Mouse (Mus musculus) induced T-regulatory cell, adult 2 months (primary cell): ENCODE results near the gene Ppp2r5c.

ENCODE experiments used
- DNase-seq: peaks from one replicate; pipeline ENCODE4 v3.0.0-alpha.2; 2012; ENCODE audit warnings: low read depth

Gene Ppp2r5c

GRCm38 (mm10) chr12:110511856-110512433, 65.0 kb downstream of the Ppp2r5c start:
- DNase-seq = no peak

- DNase-seq = no peak
Observed at GRCm38 (mm10) chr12:110512884-110513283, 66.0 kb downstream of the Ppp2r5c start.

- DNase-seq = no peak
Observed at GRCm38 (mm10) chr12:110515676-110516075, 68.8 kb downstream of the Ppp2r5c start.

- DNase-seq = no peak
Observed at GRCm38 (mm10) chr12:110520236-110520987, 73.5 kb downstream of the Ppp2r5c start.

- DNase-seq = no peak
Observed at GRCm38 (mm10) chr12:110523526-110523925, 76.6 kb downstream of the Ppp2r5c start.

GRCm38 (mm10) chr12:110532711-110533110, 85.8 kb downstream of the Ppp2r5c start:
- no peak for DNase-seq

GRCm38 (mm10) chr12:110533151-110533550, 86.2 kb downstream of the Ppp2r5c start:
- DNase-seq = no peak

GRCm38 (mm10) chr12:110533832-110534231, 86.9 kb downstream of the Ppp2r5c start:
- no peak for DNase-seq

GRCm38 (mm10) chr12:110535361-110535760, 88.4 kb downstream of the Ppp2r5c start:
- no peak for DNase-seq

- no peak for DNase-seq
Observed at GRCm38 (mm10) chr12:110537751-110538150, 90.8 kb downstream of the Ppp2r5c start.

- no peak for DNase-seq
Observed at GRCm38 (mm10) chr12:110539346-110539745, 92.4 kb downstream of the Ppp2r5c start.

- peak; percentile 52 for DNase-seq
Observed at GRCm38 (mm10) chr12:110539798-110540197, 92.9 kb downstream of the Ppp2r5c start.

GRCm38 (mm10) chr12:110540273-110540672, 93.4 kb downstream of the Ppp2r5c start:
- DNase-seq = peak; percentile 15

- DNase-seq = no peak
Observed at GRCm38 (mm10) chr12:110541001-110541400, 94.1 kb downstream of the Ppp2r5c start.

GRCm38 (mm10) chr12:110541528-110541927, 94.6 kb downstream of the Ppp2r5c start:
- DNase-seq = no peak

- DNase-seq = no peak
Observed at GRCm38 (mm10) chr12:110545040-110545701, 98.3 kb downstream of the Ppp2r5c start.

GRCm38 (mm10) chr12:110547573-110547972, 100.7 kb downstream of the Ppp2r5c start:
- DNase-seq = no peak

- DNase-seq = no peak
Observed at GRCm38 (mm10) chr12:110549437-110550112, 102.7 kb downstream of the Ppp2r5c start.

GRCm38 (mm10) chr12:110550364-110550763, 103.4 kb downstream of the Ppp2r5c start:
- no peak for DNase-seq

GRCm38 (mm10) chr12:110552113-110552512, 105.2 kb downstream of the Ppp2r5c start:
- DNase-seq = no peak

- no peak for DNase-seq
Observed at GRCm38 (mm10) chr12:110553362-110553761, 106.4 kb downstream of the Ppp2r5c start.

- no peak for DNase-seq
Observed at GRCm38 (mm10) chr12:110555536-110556240, 108.8 kb downstream of the Ppp2r5c start.
